Mouse (Mus musculus) stomach, postnatal 0 days (tissue): ENCODE measurements around the gene Epb41l5.

Source experiments
- CTCF ChIP-seq: IDR thresholded peaks from 2 replicates; pipeline ENCODE4 v1.5.1; 2016; ENCODE audit warnings: antibody characterized with exemption, low read depth, mild to moderate bottlenecking, moderate library complexity
- EP300 ChIP-seq: optimal IDR thresholded peaks from 2 replicates; pipeline ENCODE3; 2016; ENCODE audit warnings: antibody characterized with exemption

DNA sequence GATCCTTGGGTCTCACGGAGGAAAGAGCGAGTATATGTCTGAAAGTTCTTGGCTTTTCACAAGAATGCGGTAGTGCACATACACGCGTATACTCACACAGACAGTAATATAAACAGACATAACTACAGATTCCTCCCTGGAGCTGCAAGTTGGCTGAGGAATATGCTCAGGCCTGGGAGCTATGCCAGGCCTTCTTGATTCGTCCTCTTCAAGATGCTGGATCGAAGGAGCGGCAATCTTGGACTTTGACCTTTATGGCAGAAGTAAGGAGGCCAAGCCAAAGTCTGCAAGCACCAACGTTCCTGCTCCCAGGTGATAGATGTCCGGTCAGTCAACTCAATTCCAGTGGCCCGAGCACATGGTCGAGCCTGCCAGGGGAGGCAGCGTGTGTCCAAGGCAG is 117.9 kb downstream of the Epb41l5 start:
- TF ChIP-seq CTCF = no peak
- TF ChIP-seq EP300 = no peak
